Mouse (Mus musculus) liver, embryonic 15.5 days (tissue): ENCODE data around the gene Myo1d. TPM values are rescaled to one million over a fixed set of nuclear protein-coding genes. Genes with fewer than 3 reads are reported as not detected.

Experiments used
- ATAC-seq: fragments of 200-750 bp; cut with Nextera tagmentation; 2 replicates; pipeline ENCODE4 v1.8.0; 2017; ENCODE audit warnings: moderate number of reproducible peaks, mild to moderate bottlenecking, moderate library complexity; ENCODE audit not compliant: insufficient read depth
- H3K27ac ChIP-seq: fragments of 300-500 bp; sonication (generic); replicated peaks from 2 replicates; pipeline ENCODE4 v1.5.1; 2015; ENCODE audit warnings: mild to moderate bottlenecking, inconsistent platforms
- H3K27me3 ChIP-seq: fragments of 300-500 bp; sonication (generic); 2 replicates; pipeline ENCODE4 v1.6.1; 2015; ENCODE audit warnings: mild to moderate bottlenecking, inconsistent platforms
- H3K36me3 ChIP-seq: fragments of 300-500 bp; sonication (generic); replicated peaks from 2 replicates; pipeline ENCODE4 v1.6.1; 2015; ENCODE audit warnings: moderate library complexity, mild to moderate bottlenecking, inconsistent platforms
- H3K4me1 ChIP-seq: fragments of 300-500 bp; sonication (generic); replicated peaks from 2 replicates; pipeline ENCODE4 v1.6.1; 2015; ENCODE audit warnings: inconsistent platforms
- H3K4me2 ChIP-seq: fragments of 300-500 bp; sonication (generic); 2 replicates; pipeline ENCODE4 v1.6.1; 2015; ENCODE audit warnings: moderate library complexity, mild to moderate bottlenecking, inconsistent platforms
- H3K4me3 ChIP-seq: fragments of 300-500 bp; sonication (generic); replicated peaks from 2 replicates; pipeline ENCODE4 v1.5.1; 2015; ENCODE audit warnings: mild to moderate bottlenecking, inconsistent platforms
- H3K9ac ChIP-seq: fragments of 300-500 bp; sonication (generic); 2 replicates; pipeline ENCODE4 v1.6.1; 2015; ENCODE audit warnings: moderate library complexity, mild to moderate bottlenecking, inconsistent platforms
- H3K9me3 ChIP-seq: fragments of 300-500 bp; sonication (generic); replicated peaks from 2 replicates; pipeline ENCODE4 v1.6.1; 2016; ENCODE audit warnings: inconsistent platforms
- WGBS: fragments of 180-500 bp; shearing (Covaris S2); methylation state at CpG from one replicate; pipeline ENCODE4 v1.1.7; 2015; ENCODE audit warnings: mixed read lengths; ENCODE audit not compliant: insufficient replicate concordance; 5-methylcytosine and 5-hydroxymethylcytosine counted together
- polyA plus RNA-seq: library from polyadenylated mRNA; unstranded; fragments of >200 nt; fragmentation: Nextera tagmentation; extraction: Ambion mirVana; gene quantifications from 2 replicates; pipeline ENCODE4 v1.2.1, GENCODE M21; 2015

Gene Myo1d
- polyA plus RNA-seq, 1 experiment from 2014 or later, result 8.6 TPM

- Histone ChIP-seq H3K4me3 (no peak overlapping the region), H3K27me3 (peaks cover 5% of the 10 kb centered on the region), H3K9me3 (no peaks in the 10 kb centered on the region), H3K4me1 (peaks cover 79% of the 10 kb centered on the region), H3K36me3 (no peaks in the 10 kb centered on the region), H3K4me2 (no peak overlapping the region), H3K27ac (peak overlapping the region; percentile 95), H3K9ac (no peak overlapping the region)
- 89% methylated on average over 2 of the region's 2 CpGs for WGBS
- ATAC-seq, result no peak
These were observed 1.7 kb upstream of the Myo1d start for GRCm38 (mm10) chr11:80781535-80781934.

GRCm38 (mm10) chr11:80778916-80779526 lies 804 bp downstream of the Myo1d start:
- no peaks in the 10 kb centered on the region for H3K9me3 ChIP-seq
- peak overlapping the region; percentile 76 for H3K4me3 ChIP-seq
- H3K4me2 ChIP-seq, result peak overlapping the region; percentile 89
- 7% methylated on average over 18 of the region's 18 CpGs for WGBS
- peak overlapping the region; percentile 84 for H3K9ac ChIP-seq
- H3K27me3 ChIP-seq, result peaks cover 16% of the 10 kb centered on the region
- peaks cover 54% of the 10 kb centered on the region for H3K4me1 ChIP-seq
- H3K27ac ChIP-seq, result peak overlapping the region; percentile 96
- H3K36me3 ChIP-seq, result no peaks in the 10 kb centered on the region
- ATAC-seq, result no peak

GRCm38 (mm10) chr11:80778157-80778556 lies 1.7 kb downstream of the Myo1d start:
- 65% methylated on average over 6 of the region's 6 CpGs for WGBS
- no peaks in the 10 kb centered on the region for H3K36me3 ChIP-seq
- no peak overlapping the region for H3K9ac ChIP-seq
- peaks cover 16% of the 10 kb centered on the region for H3K27me3 ChIP-seq
- ATAC-seq, result no peak
- H3K4me2 ChIP-seq, result peak overlapping the region; percentile 89
- no peaks in the 10 kb centered on the region for H3K9me3 ChIP-seq
- H3K4me1 ChIP-seq, result peaks cover 46% of the 10 kb centered on the region
- no peak overlapping the region for H3K27ac ChIP-seq
- peak overlapping the region; percentile 76 for H3K4me3 ChIP-seq

GRCm38 (mm10) chr11:80777708-80778107 lies 2.1 kb downstream of the Myo1d start:
- WGBS, result 82% methylated on average over 2 of the region's 2 CpGs
- H3K4me2 ChIP-seq, result peak overlapping the region; percentile 89
- H3K27me3 ChIP-seq, result peaks cover 16% of the 10 kb centered on the region

GRCm38 (mm10) chr11:80775535-80775934 lies 4.3 kb downstream of the Myo1d start:
- Histone ChIP-seq H3K4me2 (no peak overlapping the region), H3K27ac (no peak overlapping the region), H3K9ac (no peak overlapping the region), H3K4me3 (no peak overlapping the region), H3K9me3 (no peaks in the 10 kb centered on the region), H3K27me3 (peaks cover 16% of the 10 kb centered on the region), H3K4me1 (peaks cover 21% of the 10 kb centered on the region), H3K36me3 (no peaks in the 10 kb centered on the region)
- no peak for ATAC-seq
- WGBS, result 66% methylated on average over 3 of the region's 3 CpGs

More at GRCm38 (mm10) chr11:80777708-80778107, 2.1 kb downstream of the Myo1d start:
- Histone ChIP-seq H3K4me1 (peaks cover 41% of the 10 kb centered on the region), H3K4me3 (peak overlapping the region; percentile 76), H3K36me3 (no peaks in the 10 kb centered on the region), H3K9ac (no peak overlapping the region), H3K27ac (no peak overlapping the region), H3K9me3 (no peaks in the 10 kb centered on the region)
- ATAC-seq, result no peak

GRCm38 (mm10) chr11:80772595-80773210 lies 7.1 kb downstream of the Myo1d start:
- WGBS, result 60% methylated on average over 6 of the region's 6 CpGs
- no peak for ATAC-seq
- no peak overlapping the region for H3K4me3 ChIP-seq
- H3K4me1 ChIP-seq, result no peaks in the 10 kb centered on the region; the same call in 1 of the 2 replicates
- no peaks in the 10 kb centered on the region for H3K36me3 ChIP-seq
- no peak overlapping the region for H3K4me2 ChIP-seq
- no peaks in the 10 kb centered on the region for H3K9me3 ChIP-seq
- H3K9ac ChIP-seq, result no peak overlapping the region
- no peak overlapping the region for H3K27ac ChIP-seq
- peaks cover 11% of the 10 kb centered on the region for H3K27me3 ChIP-seq

- no peaks in the 10 kb centered on the region; the same call in 1 of the 2 replicates for H3K4me1 ChIP-seq
- 61% methylated on average over 5 of the region's 5 CpGs for WGBS
- H3K4me3 ChIP-seq, result no peak overlapping the region
- no peak overlapping the region for H3K27ac ChIP-seq
- H3K9ac ChIP-seq, result no peak overlapping the region
- H3K4me2 ChIP-seq, result no peak overlapping the region
- H3K36me3 ChIP-seq, result no peaks in the 10 kb centered on the region
- no peaks in the 10 kb centered on the region for H3K9me3 ChIP-seq
- ATAC-seq, result no peak
- H3K27me3 ChIP-seq, result peaks cover 11% of the 10 kb centered on the region
These were observed 8.1 kb downstream of the Myo1d start for GRCm38 (mm10) chr11:80771596-80772250.

- H3K9me3 ChIP-seq, result no peaks in the 10 kb centered on the region
- no peak overlapping the region for H3K4me3 ChIP-seq
- peaks cover 11% of the 10 kb centered on the region for H3K27me3 ChIP-seq
- 84% methylated on average over 3 of the region's 3 CpGs for WGBS
- H3K4me1 ChIP-seq, result peaks cover 5% of the 10 kb centered on the region; the same call in 1 of the 2 replicates
- ATAC-seq, result no peak
- H3K4me2 ChIP-seq, result no peak overlapping the region
- no peak overlapping the region for H3K27ac ChIP-seq
- no peak overlapping the region for H3K9ac ChIP-seq
- H3K36me3 ChIP-seq, result no peaks in the 10 kb centered on the region
These were observed 8.6 kb downstream of the Myo1d start for GRCm38 (mm10) chr11:80771186-80771585.

- WGBS, result 52% methylated on average over 3 of the region's 3 CpGs
- no peak overlapping the region for H3K4me3 ChIP-seq
- H3K27ac ChIP-seq, result no peak overlapping the region
- no peaks in the 10 kb centered on the region for H3K36me3 ChIP-seq
- no peak overlapping the region for H3K4me2 ChIP-seq
- no peak overlapping the region for H3K9ac ChIP-seq
- H3K9me3 ChIP-seq, result no peaks in the 10 kb centered on the region
- H3K4me1 ChIP-seq, result peaks cover 5% of the 10 kb centered on the region; the same call in 1 of the 2 replicates
- ATAC-seq, result no peak
- no peaks in the 10 kb centered on the region for H3K27me3 ChIP-seq
These were observed 12.6 kb downstream of the Myo1d start for GRCm38 (mm10) chr11:80767320-80767617.

GRCm38 (mm10) chr11:80766472-80767319 lies 13.1 kb downstream of the Myo1d start:
- ATAC-seq, result no peak
- no peaks in the 10 kb centered on the region for H3K9me3 ChIP-seq
- H3K27me3 ChIP-seq, result no peaks in the 10 kb centered on the region
- H3K4me2 ChIP-seq, result no peak overlapping the region
- peaks cover 5% of the 10 kb centered on the region; the same call in 1 of the 2 replicates for H3K4me1 ChIP-seq
- H3K27ac ChIP-seq, result no peak overlapping the region
- H3K4me3 ChIP-seq, result no peak overlapping the region
- H3K9ac ChIP-seq, result no peak overlapping the region
- no peaks in the 10 kb centered on the region for H3K36me3 ChIP-seq
- 61% methylated on average over 6 of the region's 6 CpGs for WGBS

GRCm38 (mm10) chr11:80766068-80766467 lies 13.8 kb downstream of the Myo1d start:
- Histone ChIP-seq H3K9ac (no peak overlapping the region), H3K4me1 (peaks cover 5% of the 10 kb centered on the region; the same call in 1 of the 2 replicates), H3K4me2 (no peak overlapping the region), H3K9me3 (no peaks in the 10 kb centered on the region), H3K27ac (no peak overlapping the region), H3K36me3 (no peaks in the 10 kb centered on the region), H3K4me3 (no peak overlapping the region), H3K27me3 (no peaks in the 10 kb centered on the region)
- WGBS, result 81% methylated on average over 4 of the region's 4 CpGs
- ATAC-seq, result no peak
